Mouse (Mus musculus) megakaryocyte, embryonic 14.5 days (primary cell): ENCODE results near the gene Rps21.

Experiments used
- FLI1 ChIP-seq: IDR thresholded peaks from 2 replicates; pipeline ENCODE4 v1.6.1; 2012; ENCODE audit warnings: low read length, inconsistent platforms, mixed read lengths
- GATA1 ChIP-seq: IDR thresholded peaks from 3 replicates; pipeline ENCODE4 v1.6.1; 2012; ENCODE audit warnings: mixed read lengths, low read length, inconsistent platforms, borderline replicate concordance

GRCm38 (mm10) chr2:180271804-180272395, 14.7 kb downstream of the Rps21 start:
- TF ChIP-seq FLI1 (no peak), GATA1 (no peak)
